Mouse (Mus musculus): ENCODE measurements around the gene Slc25a24.

The Slc25a24 gene

GRCm38 (mm10) chr3:109122641-109123530 is at the start of gene Slc25a24:
Gene Slc25a24 (plus strand): TSS chr3:109123149.
- DNase-seq, result no peak

- no peak for DNase-seq
These were observed 42.8 kb upstream of the Slc25a24 start, which contains the start of gene Slc25a54 for GRCm38 (mm10) chr3:109080169-109080568. Gene Slc25a54 (plus strand): TSS chr3:109080469.

- no peak for DNase-seq
These were observed 38.5 kb upstream of the Slc25a24 start for GRCm38 (mm10) chr3:109084418-109084817.

- DNase-seq, result no peak
These were observed 34.5 kb upstream of the Slc25a24 start for GRCm38 (mm10) chr3:109088460-109088859.

GRCm38 (mm10) chr3:109104702-109105101 is 18.2 kb upstream of the Slc25a24 start:
- DNase-seq, result no peak

GRCm38 (mm10) chr3:109117136-109117535 is 5.8 kb upstream of the Slc25a24 start:
- no peak for DNase-seq

- DNase-seq, result no peak
These were observed 3.4 kb upstream of the Slc25a24 start for GRCm38 (mm10) chr3:109119562-109119961.

- peak; percentile 9 for DNase-seq
These were observed 3.0 kb upstream of the Slc25a24 start for GRCm38 (mm10) chr3:109119973-109120372.

- DNase-seq, result no peak
These were observed 607 bp downstream of the Slc25a24 start for GRCm38 (mm10) chr3:109123531-109123981.

- DNase-seq, result no peak
These were observed 1.1 kb downstream of the Slc25a24 start for GRCm38 (mm10) chr3:109124091-109124490.

GRCm38 (mm10) chr3:109125531-109125930 is 2.6 kb downstream of the Slc25a24 start:
- DNase-seq, result no peak

- DNase-seq, result no peak
These were observed 6.8 kb downstream of the Slc25a24 start for GRCm38 (mm10) chr3:109129768-109130167.

GRCm38 (mm10) chr3:109132966-109133365 is 10.0 kb downstream of the Slc25a24 start:
- no peak for DNase-seq

- DNase-seq, result no peak
These were observed 11.1 kb downstream of the Slc25a24 start for GRCm38 (mm10) chr3:109134036-109134435.

GRCm38 (mm10) chr3:109135352-109135751 is 12.4 kb downstream of the Slc25a24 start:
- DNase-seq, result no peak

- DNase-seq, result no peak
These were observed 29.6 kb downstream of the Slc25a24 start for GRCm38 (mm10) chr3:109152561-109152960.

- DNase-seq, result no peak
These were observed 30.5 kb downstream of the Slc25a24 start for GRCm38 (mm10) chr3:109153410-109153809.

GRCm38 (mm10) chr3:109155926-109156669 is 33.1 kb downstream of the Slc25a24 start:
- no peak for DNase-seq

- DNase-seq, result no peak
These were observed 34.5 kb downstream of the Slc25a24 start for GRCm38 (mm10) chr3:109157481-109157880.

- DNase-seq, result no peak
These were observed 41.1 kb downstream of the Slc25a24 start for GRCm38 (mm10) chr3:109164088-109164487.

- no peak for DNase-seq
These were observed 41.7 kb downstream of the Slc25a24 start for GRCm38 (mm10) chr3:109164644-109165043.

GRCm38 (mm10) chr3:109165214-109165829 is 42.4 kb downstream of the Slc25a24 start:
- no peak for DNase-seq

GRCm38 (mm10) chr3:109169121-109169520 is 46.2 kb downstream of the Slc25a24 start:
- no peak for DNase-seq

Measured in layer of hippocampus, adult 9-11 months (tissue).